Mouse (Mus musculus) kidney, adult 2 months (tissue): ENCODE measurements around the gene Map4k4.

Source experiments
- CTCF ChIP-seq: fragments of 200-500 bp; conservative IDR thresholded peaks from 2 replicates; pipeline ENCODE4 v1.5.1; 2011; ENCODE audit warnings: low read depth, mild to moderate bottlenecking, control low read depth, low read length, moderate library complexity, mixed read lengths; ENCODE audit not compliant: insufficient read depth, insufficient read length
- POLR2A ChIP-seq: fragments of 200-500 bp; IDR thresholded peaks from one replicate; pipeline ENCODE4 v1.6.1; 2011; ENCODE audit warnings: low read depth, low read length, control low read depth

GRCm38 (mm10) chr1:39923395-39924337 is 23.0 kb downstream of the Map4k4 start:
- TF ChIP-seq CTCF (no peak), POLR2A (no peak)
